ENCODE assay signal across 8 mouse cellular contexts in the genomic region with DNA sequence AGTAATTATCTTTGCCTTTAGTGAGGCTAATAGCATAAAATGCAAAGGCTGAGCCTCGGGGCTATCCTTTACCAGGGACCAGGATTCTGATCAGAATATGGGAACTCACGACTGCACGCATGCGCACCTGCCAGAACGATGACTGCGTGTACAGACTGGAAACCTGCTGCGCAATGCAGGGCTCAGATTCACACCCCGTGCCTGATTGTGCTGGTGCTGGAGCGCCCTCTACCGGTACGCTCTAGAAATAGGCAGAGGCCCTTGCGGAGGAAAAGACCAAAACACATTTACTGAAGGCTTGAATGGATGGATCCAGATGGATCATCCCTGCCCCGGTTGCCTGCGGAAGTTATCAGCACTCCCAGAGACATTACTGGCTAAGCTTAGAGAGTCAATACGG. TPM values are rescaled to one million over a fixed set of nuclear protein-coding genes. Genes with fewer than 3 reads are reported as not detected.
DNase-seq lines count a peak whose midpoint lies in the region; ATAC-seq lines count a peak whose summit lies in the region.

No protein-coding gene starts in this region.

- ATAC-seq in embryonic facial prominence, embryonic 14.5 days (ENCODE audit: low read depth): peak; percentile 77
- peak; percentile 33 for ATAC-seq in kidney, embryonic 15.5 days (replicated peaks; ENCODE audit: low FRiP score)
- ATAC-seq in limb, embryonic 15.5 days (ENCODE audit: insufficient number of reproducible peaks, low FRiP score, low TSS enrichment, low read depth): peak; percentile 46; the same call in 1 of the 2 replicates

- H3K36me3 ChIP-seq in embryonic facial prominence, embryonic 14.5 days (ENCODE audit: control insufficient read depth, insufficient read depth, low read length): no peaks in the 10 kb centered on the region
- H3K36me3 ChIP-seq in heart, embryonic 10.5 days: no peaks in the 10 kb centered on the region
- H3K36me3 ChIP-seq in kidney, embryonic 15.5 days: no peaks in the 10 kb centered on the region
- no peaks in the 10 kb centered on the region for H3K36me3 ChIP-seq in limb, embryonic 15.5 days
- H3K36me3 ChIP-seq in splenic B cell, adult 2 months (ENCODE audit: control insufficient read depth, insufficient read depth, low read length, poor library complexity, severe bottlenecking): no peaks in the 10 kb centered on the region

- no peak overlapping the region for H3K4me3 ChIP-seq in embryonic facial prominence, embryonic 14.5 days (ENCODE audit: low read depth, low read length)
- H3K4me3 ChIP-seq in heart, embryonic 10.5 days: 0 out of 2 replicates have a peak overlapping the region, but pooled peaks have one; percentile 24
- H3K4me3 ChIP-seq in kidney, embryonic 15.5 days (replicated peaks): no peak overlapping the region
- no peak overlapping the region for H3K4me3 ChIP-seq in limb, embryonic 15.5 days

- H3K9me3 ChIP-seq in embryonic facial prominence, embryonic 14.5 days (ENCODE audit: control insufficient read depth, low read length): no peaks in the 10 kb centered on the region
- no peaks in the 10 kb centered on the region for H3K9me3 ChIP-seq in heart, embryonic 10.5 days
- H3K9me3 ChIP-seq in kidney, embryonic 15.5 days (replicated peaks): no peaks in the 10 kb centered on the region
- no peaks in the 10 kb centered on the region for H3K9me3 ChIP-seq in limb, embryonic 15.5 days

- 0 out of 2 replicates have a peak, but pooled peaks cover under 1% of the 10 kb centered on the region for H3K4me1 ChIP-seq in embryonic facial prominence, embryonic 14.5 days (ENCODE audit: control insufficient read depth, insufficient read depth, low read length)
- H3K4me1 ChIP-seq in heart, embryonic 10.5 days: peaks cover 21% of the 10 kb centered on the region
- peaks cover 19% of the 10 kb centered on the region for H3K4me1 ChIP-seq in kidney, embryonic 15.5 days
- H3K4me1 ChIP-seq in limb, embryonic 15.5 days: peaks cover 13% of the 10 kb centered on the region

- H3K4me2 ChIP-seq in embryonic facial prominence, embryonic 14.5 days (ENCODE audit: low read depth, low read length): no peak overlapping the region
- H3K4me2 ChIP-seq in kidney, embryonic 15.5 days: no peak overlapping the region; the same call in 1 of the 2 replicates
- H3K4me2 ChIP-seq in limb, embryonic 15.5 days: 0 out of 2 replicates have a peak overlapping the region, but pooled peaks have one; percentile 26

- H3K27me3 ChIP-seq in embryonic facial prominence, embryonic 14.5 days (replicated peaks; ENCODE audit: control insufficient read depth, insufficient read depth, low read length): no peaks in the 10 kb centered on the region
- no peaks in the 10 kb centered on the region for H3K27me3 ChIP-seq in heart, embryonic 10.5 days (ENCODE audit: insufficient read depth, poor library complexity, severe bottlenecking)
- no peaks in the 10 kb centered on the region for H3K27me3 ChIP-seq in kidney, embryonic 15.5 days
- 0 out of 2 replicates have a peak, but pooled peaks cover 7% of the 10 kb centered on the region for H3K27me3 ChIP-seq in limb, embryonic 15.5 days
- no peaks in the 10 kb centered on the region for H3K27me3 ChIP-seq in splenic B cell, adult 2 months (ENCODE audit: control insufficient read depth, insufficient read depth, low read length, poor library complexity, severe bottlenecking)

- no peak overlapping the region for H3K27ac ChIP-seq in embryonic facial prominence, embryonic 14.5 days (replicated peaks; ENCODE audit: low read depth, low read length)
- peak overlapping the region; percentile 29; the same call in 1 of the 2 replicates for H3K27ac ChIP-seq in heart, embryonic 10.5 days
- H3K27ac ChIP-seq in kidney, embryonic 15.5 days: no peak overlapping the region
- no peak overlapping the region for H3K27ac ChIP-seq in limb, embryonic 15.5 days

- WGBS in embryonic facial prominence, embryonic 14.5 days: 1% methylated on average over 15 of the region's 15 CpGs
- 2% methylated on average over 15 of the region's 15 CpGs for WGBS in heart, embryonic 10.5 days
- WGBS in kidney, embryonic 15.5 days: 1% methylated on average over 15 of the region's 15 CpGs
- 2% methylated on average over 15 of the region's 15 CpGs for WGBS in limb, embryonic 15.5 days

- DNase-seq in 3T3-L1 (ENCODE audit: low read depth, low spot score): peak; percentile 98
- DNase-seq in adrenal gland, postnatal 4 days (ENCODE audit: low spot score in 2 of 2): peak; percentile 79 to 86
- peak; percentile 95 for DNase-seq in embryonic facial prominence, embryonic 14.5 days (ENCODE audit: low spot score)
- peak; percentile 91 for DNase-seq in heart, embryonic 10.5 days (ENCODE audit: low spot score)
- peak; percentile 96 for DNase-seq in naive thymus-derived CD4-positive, alpha-beta T cell, adult 2 months (ENCODE audit: low read depth)
- peak; percentile 94 for DNase-seq in splenic B cell, adult 2 months (ENCODE audit: low read depth, low spot score)

- H3K9ac ChIP-seq in embryonic facial prominence, embryonic 14.5 days (ENCODE audit: low read depth, low read length): no peak overlapping the region
- no peak overlapping the region for H3K9ac ChIP-seq in kidney, embryonic 15.5 days
- no peak overlapping the region for H3K9ac ChIP-seq in limb, embryonic 15.5 days

RNA-seq across cellular contexts. Expression of a gene that starts 3.8 kb away (rescaled TPM):
- 10 to 100 TPM; 19.0 to 24.8 TPM for total RNA-seq in adrenal gland, postnatal 4 days (2021)
- polyA plus RNA-seq in embryonic facial prominence, embryonic 14.5 days (2014; fragmentation: Nextera tagmentation; extraction: Ambion mirVana): 6.6 and 6.9 TPM in 2 replicates
- 9.2 and 16.0 TPM in 2 replicates for polyA plus RNA-seq in heart, embryonic 10.5 days (2016; fragmentation: Nextera tagmentation; extraction: Ambion mirVana)
- polyA plus RNA-seq in kidney, embryonic 15.5 days (2015; fragmentation: Nextera tagmentation; extraction: Ambion mirVana): 26.9 and 27.9 TPM in 2 replicates
- 5.9 and 7.8 TPM in 2 replicates for polyA plus RNA-seq in limb, embryonic 15.5 days (2015; fragmentation: Nextera tagmentation; extraction: Ambion mirVana)
